Mouse (Mus musculus) lung, embryonic 15.5 days (tissue): ENCODE measurements around the gene Pafah1b3. TPM values are rescaled to one million over a fixed set of nuclear protein-coding genes. Genes with fewer than 3 reads are reported as not detected.
A peak's percentile ranks its signal among the peaks of the same experiment; 100 is the strongest.

Experiments used
- ATAC-seq: fragments of 200-750 bp; cut with Nextera tagmentation; 2 replicates; pipeline ENCODE4 v1.8.0; 2017; ENCODE audit warnings: moderate number of reproducible peaks, borderline replicate concordance; ENCODE audit not compliant: low FRiP score, low TSS enrichment; ENCODE audit errors: extremely low read depth
- H3K27ac ChIP-seq: fragments of 300-500 bp; sonication (generic); 2 replicates; pipeline ENCODE4 v1.5.1; 2015; ENCODE audit warnings: moderate library complexity, mild to moderate bottlenecking, inconsistent platforms
- H3K27me3 ChIP-seq: fragments of 300-500 bp; sonication (generic); 2 replicates; pipeline ENCODE4 v1.6.1; 2015; ENCODE audit warnings: inconsistent platforms
- H3K36me3 ChIP-seq: fragments of 300-500 bp; sonication (generic); 2 replicates; pipeline ENCODE4 v1.6.1; 2015; ENCODE audit warnings: inconsistent platforms
- H3K4me1 ChIP-seq: fragments of 300-500 bp; sonication (generic); 2 replicates; pipeline ENCODE4 v1.6.1; 2015; ENCODE audit warnings: inconsistent platforms
- H3K4me2 ChIP-seq: fragments of 300-500 bp; sonication (generic); 2 replicates; pipeline ENCODE4 v1.6.1; 2015; ENCODE audit warnings: inconsistent platforms, mild to moderate bottlenecking, moderate library complexity
- H3K4me3 ChIP-seq: fragments of 300-500 bp; sonication (generic); 2 replicates; pipeline ENCODE4 v1.5.1; 2015; ENCODE audit warnings: mild to moderate bottlenecking, inconsistent platforms
- H3K9ac ChIP-seq: fragments of 300-500 bp; sonication (generic); 2 replicates; pipeline ENCODE4 v1.6.1; 2015; ENCODE audit warnings: inconsistent platforms
- H3K9me3 ChIP-seq: fragments of 300-500 bp; sonication (generic); 2 replicates; pipeline ENCODE4 v1.6.1; 2016; ENCODE audit warnings: inconsistent platforms
- WGBS: fragments of 180-500 bp; shearing (Covaris S2); methylation state at CpG from one replicate; pipeline ENCODE4 v1.1.7; 2015; 5-methylcytosine and 5-hydroxymethylcytosine counted together
- polyA plus RNA-seq: library from polyadenylated mRNA; unstranded; fragments of >200 nt; fragmentation: Nextera tagmentation; extraction: Ambion mirVana; gene quantifications from 2 replicates; pipeline ENCODE4 v1.2.1, GENCODE M21; 2015

The Pafah1b3 gene
- polyA plus RNA-seq, 1 experiment from 2014 or later, result 174 TPM

DNA sequence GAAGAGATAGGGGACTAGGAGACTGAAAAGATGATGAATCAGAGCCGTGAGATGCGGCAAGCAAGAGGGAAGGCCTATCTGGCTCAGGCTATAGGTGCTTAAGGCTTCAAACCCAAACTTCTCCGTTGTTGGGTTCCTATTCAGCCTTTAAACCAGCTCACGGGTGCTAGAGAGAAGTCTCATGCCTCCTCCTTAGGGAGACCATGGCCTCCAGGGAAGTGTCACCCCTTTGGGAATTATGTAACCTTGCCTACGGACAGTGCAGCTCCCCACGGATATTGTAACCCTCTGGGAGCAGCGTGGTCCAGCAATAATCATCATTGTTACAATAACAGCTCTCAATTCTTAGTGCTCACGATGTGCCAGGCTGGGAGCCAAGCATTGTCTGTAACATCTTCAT, 46.0 kb downstream of the Pafah1b3 start:
- Histone ChIP-seq H3K9ac (peak overlapping the region; percentile 60), H3K27me3 (no peaks in the 10 kb centered on the region), H3K4me1 (peaks cover 33% of the 10 kb centered on the region), H3K36me3 (no peaks in the 10 kb centered on the region), H3K27ac (peak overlapping the region; percentile 99), H3K9me3 (no peaks in the 10 kb centered on the region), H3K4me3 (peak overlapping the region; percentile 99), H3K4me2 (peak overlapping the region; percentile 90)
- ATAC-seq, result no peak
- WGBS, result 26% methylated on average over 8 of the region's 8 CpGs

DNA sequence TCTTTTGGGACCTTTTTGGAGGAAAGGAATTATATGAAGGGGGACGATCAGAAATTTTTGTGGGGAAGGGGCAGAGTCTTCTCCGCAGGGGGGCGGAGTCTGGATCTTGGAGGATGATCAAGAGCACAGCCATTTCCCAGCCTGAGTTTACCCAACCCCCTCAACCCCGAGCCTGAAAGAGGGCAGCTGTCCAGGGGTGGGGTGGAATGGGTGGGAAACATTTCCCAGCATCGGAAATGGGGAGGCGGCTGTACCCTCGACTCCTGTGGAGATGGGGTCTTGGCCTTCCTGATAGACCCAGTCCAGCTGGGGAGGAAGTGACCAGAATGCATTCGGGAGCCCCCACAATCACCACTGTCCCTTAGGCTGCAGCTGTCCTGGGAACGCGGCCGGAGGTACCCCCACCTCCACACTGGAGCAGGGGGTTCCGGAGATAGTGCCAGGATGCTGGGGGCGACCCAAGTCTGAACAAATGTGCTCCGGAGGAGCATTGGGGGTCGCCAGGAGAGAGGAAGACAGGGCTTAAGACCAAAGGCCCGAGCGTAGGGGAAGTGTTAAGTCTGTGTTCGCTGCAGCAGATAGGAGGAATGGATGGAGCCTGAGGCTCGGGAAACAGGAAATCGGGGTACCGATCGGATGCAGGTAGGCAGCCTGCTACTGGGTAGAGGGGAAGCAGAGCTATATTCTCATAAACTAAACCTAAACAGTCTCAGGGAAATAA, 46.6 kb downstream of the Pafah1b3 start:
- 2% methylated on average over 22 of the region's 22 CpGs for WGBS
- Histone ChIP-seq H3K36me3 (no peaks in the 10 kb centered on the region), H3K27me3 (no peaks in the 10 kb centered on the region), H3K9me3 (no peaks in the 10 kb centered on the region), H3K4me2 (peak overlapping the region; percentile 90), H3K27ac (peak overlapping the region; percentile 99), H3K9ac (peak overlapping the region; percentile 60), H3K4me1 (peaks cover 39% of the 10 kb centered on the region), H3K4me3 (peak overlapping the region; percentile 99)
- peak; percentile 50 for ATAC-seq

DNA sequence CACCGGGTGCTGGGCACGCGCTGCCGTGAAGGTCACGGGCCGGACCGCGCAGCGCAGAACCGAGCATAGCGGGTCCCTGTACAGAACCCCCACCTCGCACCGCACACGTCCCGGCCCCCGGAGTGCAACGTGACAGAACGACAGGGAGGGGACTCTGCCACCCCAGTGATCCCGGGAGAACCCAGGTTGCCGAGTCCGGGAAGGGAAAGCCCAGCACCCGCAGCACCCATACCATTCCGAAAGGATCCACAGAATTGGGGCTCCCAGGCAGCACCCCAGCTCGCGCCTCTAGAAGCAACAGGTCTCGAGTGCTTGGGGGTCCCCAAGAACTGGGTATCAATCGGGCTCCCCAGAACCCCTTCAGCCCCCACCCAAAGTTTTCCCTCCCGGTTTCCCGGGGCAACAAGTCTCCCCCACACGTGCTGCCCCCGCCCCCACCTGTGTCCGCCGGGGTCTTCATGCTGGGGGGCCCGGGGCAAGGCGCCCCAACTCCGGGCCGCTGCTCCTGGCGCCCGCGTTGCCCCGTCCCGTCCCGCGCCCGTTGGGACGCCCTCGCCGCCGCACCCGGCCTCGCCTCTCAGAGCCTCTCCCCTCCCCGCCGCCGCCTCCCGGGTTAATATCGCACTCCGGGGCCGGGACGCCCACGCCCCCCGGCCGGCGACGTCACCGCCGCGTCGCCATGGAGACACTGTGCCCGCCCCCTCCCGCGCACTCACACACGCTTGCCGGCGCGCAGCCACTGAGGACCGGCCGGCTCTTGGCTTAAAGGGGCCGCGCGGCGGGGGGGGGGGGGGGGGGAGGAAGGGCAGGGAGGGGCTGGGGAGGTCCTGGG, 47.4 kb downstream of the Pafah1b3 start, which contains the start of gene Erf:
Gene Erf, minus strand, starts transcription at position 621 of the 832 bp plus-strand sequence.
- Histone ChIP-seq H3K36me3 (peaks cover 3% of the 10 kb centered on the region), H3K27me3 (no peaks in the 10 kb centered on the region), H3K9ac (peak within 1 kb of the TSS; percentile 96), H3K4me1 (peaks cover 48% of the 10 kb centered on the region), H3K27ac (peak within 1 kb of the TSS; percentile 99), H3K4me2 (peak within 1 kb of the TSS; percentile 90), H3K9me3 (no peaks in the 10 kb centered on the region), H3K4me3 (peak within 1 kb of the TSS; percentile 99)
- WGBS, result under 1% methylated on average over 40 of the region's 81 CpGs
- ATAC-seq, result peak; percentile 83

DNA sequence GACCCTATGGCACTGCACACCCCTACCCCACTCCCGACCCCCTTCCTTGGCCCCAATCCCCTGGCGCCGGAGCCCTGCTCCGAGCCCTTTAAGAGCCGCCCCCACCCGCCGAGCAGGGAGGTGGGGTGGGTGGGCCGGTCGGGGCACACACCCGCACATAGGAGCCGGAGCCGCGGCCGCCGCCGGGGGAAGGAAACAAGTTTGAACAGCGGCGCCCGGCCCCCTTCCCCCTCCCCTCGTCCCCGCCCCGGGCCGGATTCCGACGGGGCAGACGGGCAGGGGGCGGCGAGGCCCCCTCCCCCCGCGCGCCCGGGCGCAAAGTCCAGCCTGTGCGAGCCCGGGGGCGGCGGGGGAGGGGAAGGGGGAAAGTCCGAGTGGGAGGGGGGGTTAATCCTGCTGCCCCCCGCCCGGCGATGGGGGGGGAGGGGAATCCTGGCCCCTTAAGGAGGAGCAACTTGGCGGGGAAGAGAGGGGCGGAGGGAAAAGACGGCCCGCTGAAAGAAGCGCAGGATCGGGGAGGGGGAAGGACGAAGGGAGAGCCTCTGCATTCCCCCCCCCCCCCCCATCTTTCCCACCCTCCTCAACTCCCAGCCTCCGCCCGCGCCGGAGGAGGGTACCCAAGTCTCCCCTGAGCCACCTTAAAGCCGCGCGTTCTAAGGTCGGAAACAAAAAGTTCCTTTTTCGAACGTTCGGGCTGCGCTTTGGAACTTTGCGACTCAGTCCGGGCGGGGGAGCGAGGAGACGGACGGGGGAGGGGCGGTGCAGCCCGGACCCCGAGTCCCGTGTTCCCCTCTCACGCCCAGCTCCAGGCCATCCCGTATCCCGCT, 48.3 kb downstream of the Pafah1b3 start:
- H3K4me3 ChIP-seq, result peak overlapping the region; percentile 99
- peaks cover 11% of the 10 kb centered on the region for H3K36me3 ChIP-seq
- under 1% methylated on average over 31 of the region's 73 CpGs for WGBS
- H3K4me2 ChIP-seq, result peak overlapping the region; percentile 90
- no peaks in the 10 kb centered on the region for H3K27me3 ChIP-seq
- peak overlapping the region; percentile 99 for H3K27ac ChIP-seq
- peak; percentile 55 for ATAC-seq
- H3K9ac ChIP-seq, result peak overlapping the region; percentile 96
- no peaks in the 10 kb centered on the region for H3K9me3 ChIP-seq
- peaks cover 50% of the 10 kb centered on the region for H3K4me1 ChIP-seq

DNA sequence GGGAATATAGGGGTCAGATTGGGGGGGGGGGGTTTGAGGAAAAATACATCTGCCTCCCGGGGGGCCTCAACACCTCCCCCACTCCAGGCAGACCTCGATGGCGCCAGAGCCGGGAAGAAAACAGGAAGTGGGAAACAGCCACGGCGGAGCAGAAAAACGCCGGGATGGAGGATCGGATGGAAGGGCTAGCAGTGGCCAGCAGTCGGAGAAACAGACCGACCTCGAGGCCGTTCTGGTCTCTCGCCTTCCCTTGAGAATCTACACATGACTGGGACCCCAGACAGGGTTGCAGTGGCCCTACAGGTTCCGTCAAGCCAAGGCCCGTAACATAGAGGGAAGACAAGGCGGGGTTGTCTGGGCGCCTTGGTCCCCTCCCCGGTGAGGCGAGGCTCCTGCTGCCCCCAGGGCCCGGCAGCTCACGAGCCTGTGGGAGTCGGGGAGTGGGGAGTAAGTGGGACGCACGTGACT, 48.9 kb downstream of the Pafah1b3 start:
- no peak for ATAC-seq
- H3K4me1 ChIP-seq, result peaks cover 54% of the 10 kb centered on the region

DNA sequence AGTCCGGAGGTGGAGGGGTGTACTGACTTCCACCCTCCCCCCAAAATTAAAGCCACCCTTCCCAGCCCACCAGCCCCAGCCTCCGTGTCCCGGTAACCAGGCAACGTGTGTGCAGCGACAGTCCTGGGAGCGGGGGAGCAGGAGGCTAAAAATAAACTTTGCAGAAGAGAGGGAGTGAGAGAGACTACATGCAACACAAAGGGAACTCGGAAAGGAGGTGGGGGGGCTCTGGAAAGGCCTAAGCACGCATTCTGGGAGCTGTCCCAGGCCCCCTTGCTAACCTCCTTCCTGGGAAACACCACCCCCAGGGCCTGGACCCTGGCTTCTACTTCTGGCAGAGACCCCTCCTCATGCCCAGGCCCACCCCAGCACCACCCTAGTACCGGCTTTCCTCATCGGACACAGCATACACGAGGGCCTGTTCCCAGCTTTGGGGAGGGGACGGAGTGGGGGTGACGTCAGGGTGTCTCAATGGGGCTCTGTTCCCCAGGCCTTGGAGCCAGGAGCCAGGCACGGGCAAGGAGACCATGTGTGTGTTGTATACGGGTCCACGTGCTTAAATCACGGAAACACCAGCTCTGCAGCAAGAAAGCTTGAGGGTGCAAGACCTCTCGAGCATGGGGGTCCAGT, 49.7 kb downstream of the Pafah1b3 start:
- Histone ChIP-seq H3K36me3 (peaks cover 22% of the 10 kb centered on the region), H3K4me2 (peak overlapping the region; percentile 90), H3K27me3 (no peaks in the 10 kb centered on the region), H3K4me3 (peak overlapping the region; percentile 99), H3K9me3 (no peaks in the 10 kb centered on the region), H3K4me1 (peaks cover 54% of the 10 kb centered on the region), H3K27ac (peak overlapping the region; percentile 99), H3K9ac (peak overlapping the region; percentile 96)
- no peak for ATAC-seq
- under 1% methylated on average over 18 of the region's 18 CpGs for WGBS

More for the DNA sequence above, 48.9 kb downstream of the Pafah1b3 start:
- H3K36me3 ChIP-seq, result peaks cover 16% of the 10 kb centered on the region
- H3K4me3 ChIP-seq, result peak overlapping the region; percentile 99
- H3K9ac ChIP-seq, result peak overlapping the region; percentile 96
- H3K4me2 ChIP-seq, result peak overlapping the region; percentile 90
- peak overlapping the region; percentile 99 for H3K27ac ChIP-seq
- H3K27me3 ChIP-seq, result no peaks in the 10 kb centered on the region
- no peaks in the 10 kb centered on the region for H3K9me3 ChIP-seq
- 4% methylated on average over 25 of the region's 25 CpGs for WGBS

DNA sequence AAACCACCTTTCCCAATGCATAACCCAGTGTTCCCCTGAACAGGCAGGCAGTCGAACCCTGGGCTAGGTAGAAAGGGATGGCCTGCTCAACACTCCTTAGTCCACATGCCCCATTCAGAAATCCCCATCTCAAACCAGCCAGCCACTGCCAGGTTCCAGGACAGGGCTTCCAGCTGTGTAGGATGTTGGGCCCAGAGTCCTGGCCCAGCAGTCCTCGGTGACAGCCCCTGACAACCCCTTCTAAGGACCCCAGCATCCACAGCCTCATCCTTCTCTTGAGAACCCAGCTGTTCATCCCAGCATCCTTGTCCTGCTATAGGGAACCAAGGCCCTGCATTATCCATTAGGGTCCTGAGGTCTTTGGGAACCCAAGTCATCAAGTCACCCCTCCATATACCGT, 50.3 kb downstream of the Pafah1b3 start:
- H3K36me3 ChIP-seq, result peaks cover 28% of the 10 kb centered on the region
- H3K4me2 ChIP-seq, result peak overlapping the region; percentile 90
- peak overlapping the region; percentile 99 for H3K4me3 ChIP-seq
- no peaks in the 10 kb centered on the region for H3K9me3 ChIP-seq
- peaks cover 54% of the 10 kb centered on the region for H3K4me1 ChIP-seq
- 6% methylated on average over 3 of the region's 3 CpGs for WGBS
- peak overlapping the region; percentile 99 for H3K27ac ChIP-seq
- no peak for ATAC-seq
- H3K27me3 ChIP-seq, result no peaks in the 10 kb centered on the region
- H3K9ac ChIP-seq, result peak overlapping the region; percentile 96

DNA sequence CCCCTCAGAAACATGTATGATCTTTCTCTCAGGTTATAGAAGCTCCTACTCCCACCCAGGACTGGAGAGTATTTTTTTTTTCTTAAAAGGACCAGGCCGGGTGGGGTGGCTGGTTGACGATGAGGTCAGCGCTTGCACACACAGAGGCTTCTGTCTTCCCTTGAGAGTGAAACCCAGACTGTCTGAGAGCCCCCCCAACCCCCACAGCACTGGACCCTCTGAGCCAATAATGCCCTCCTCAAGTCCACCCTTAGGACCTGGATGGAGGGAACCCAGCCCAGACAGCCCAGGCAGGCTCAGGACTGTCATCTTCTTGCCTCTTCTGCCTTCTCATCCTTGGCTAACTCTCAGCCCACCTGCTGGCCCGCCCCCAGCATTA, 51.0 kb downstream of the Pafah1b3 start:
- Histone ChIP-seq H3K27ac (peak overlapping the region; percentile 99), H3K9ac (peak overlapping the region; percentile 96), H3K4me1 (peaks cover 47% of the 10 kb centered on the region), H3K9me3 (no peaks in the 10 kb centered on the region), H3K27me3 (no peaks in the 10 kb centered on the region), H3K36me3 (peaks cover 32% of the 10 kb centered on the region), H3K4me3 (peak overlapping the region; percentile 99), H3K4me2 (peak overlapping the region; percentile 90)
- no peak for ATAC-seq
- WGBS, result 17% methylated on average over 4 of the region's 4 CpGs

DNA sequence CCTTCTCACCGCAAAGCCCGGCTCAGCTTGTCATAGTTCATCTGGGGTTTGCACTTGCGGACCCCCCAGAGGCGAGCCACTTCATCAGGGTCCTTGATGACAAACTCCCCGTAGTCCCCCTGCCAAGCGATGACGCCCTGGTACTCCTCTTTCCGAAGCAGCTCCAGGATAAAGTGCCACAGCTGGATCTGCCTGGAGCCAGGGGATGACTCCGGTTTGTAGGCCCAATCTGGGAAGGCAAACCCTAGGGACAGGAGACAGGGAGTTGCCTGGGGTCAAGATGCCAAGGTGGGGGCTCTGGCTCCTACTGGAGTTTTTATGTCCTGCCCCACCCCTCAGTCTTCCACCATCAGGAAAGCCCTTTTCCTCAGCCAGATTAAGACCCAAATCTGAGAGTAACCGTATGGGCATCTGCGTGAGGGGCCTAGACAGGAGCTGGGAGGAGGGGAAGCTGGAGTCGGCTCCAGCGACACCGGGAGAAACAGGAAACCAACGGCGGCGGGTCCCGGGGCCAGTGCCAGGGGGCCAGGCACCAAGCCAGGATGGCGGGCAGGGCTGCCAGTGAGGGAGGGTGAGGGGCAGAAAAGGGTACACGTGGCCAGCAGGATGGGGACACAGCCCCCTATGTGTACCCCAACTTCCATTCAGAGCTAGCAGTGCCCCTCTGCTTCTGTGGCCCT, 51.6 kb downstream of the Pafah1b3 start:
- Histone ChIP-seq H3K36me3 (peaks cover 32% of the 10 kb centered on the region), H3K9ac (peak overlapping the region; percentile 96), H3K4me2 (peak overlapping the region; percentile 90), H3K4me3 (peak overlapping the region; percentile 99), H3K27ac (peak overlapping the region; percentile 99), H3K9me3 (no peaks in the 10 kb centered on the region), H3K27me3 (no peaks in the 10 kb centered on the region), H3K4me1 (peaks cover 41% of the 10 kb centered on the region)
- ATAC-seq, result no peak
- 33% methylated on average over 20 of the region's 20 CpGs for WGBS
